Mouse (Mus musculus) CH12.LX (cell line): Measurements from ENCODE around the gene March7. TPM values are rescaled to one million over a fixed set of nuclear protein-coding genes. Genes with fewer than 3 reads are reported as not detected.

ENCODE experiments used
- DNase-seq: peaks from one replicate; pipeline ENCODE4 v3.0.0-alpha.2; 2013; ENCODE audit errors: extremely low read depth
- H3K27ac ChIP-seq: 2 replicates; pipeline ENCODE4 v1.5.1; 2012; ENCODE audit warnings: low read depth, mild to moderate bottlenecking, control low read depth, moderate library complexity; ENCODE audit not compliant: insufficient read depth
- H3K27me3 ChIP-seq: replicated peaks from 2 replicates; pipeline ENCODE3; 2012; ENCODE audit warnings: inconsistent platforms
- H3K36me3 ChIP-seq, 2 experiments: replicated peaks in 1 of 2; 2 replicates each; pipeline versions ENCODE3 to v1.6.1; 2012; ENCODE audit warnings: inconsistent platforms in 1 of 2, low read length in 1 of 2, mild to moderate bottlenecking in 1 of 2, mixed read lengths in 1 of 2, moderate library complexity in 1 of 2; ENCODE audit not compliant: control insufficient read depth in 1 of 2, insufficient read depth in 1 of 2
- H3K4me1 ChIP-seq, 2 experiments: 2 replicates each; pipeline ENCODE4 v1.6.1; 2012; ENCODE audit warnings: inconsistent platforms in 1 of 2, moderate library complexity in 1 of 2; ENCODE audit not compliant: insufficient read depth in 2 of 2, control insufficient read depth in 1 of 2
- H3K4me2 ChIP-seq: 2 replicates; pipeline ENCODE4 v1.6.1; 2012; ENCODE audit warnings: low read depth, mild to moderate bottlenecking, control low read depth; ENCODE audit not compliant: poor library complexity, insufficient read depth, severe bottlenecking
- H3K4me3 ChIP-seq, 3 experiments: fragments of 150-350 bp in 1 of 3; sonication (generic) in 1 of 3; replicated peaks in 1 of 3; 2 replicates each; pipeline versions ENCODE3 to v1.5.1; 2011 to 2012; ENCODE audit warnings: low read depth in 2 of 3, low read length in 2 of 3, mild to moderate bottlenecking in 2 of 3, moderate library complexity in 2 of 3, control low read depth in 1 of 3, improper control_type of control experiment in 1 of 3, inconsistent platforms in 1 of 3, mixed read lengths in 1 of 3; ENCODE audit not compliant: poor library complexity in 1 of 3
- H3K79me2 ChIP-seq: replicated peaks from 2 replicates; pipeline ENCODE4 v1.6.1; 2012; ENCODE audit warnings: mild to moderate bottlenecking, moderate library complexity; ENCODE audit not compliant: control insufficient read depth, poor library complexity, insufficient read depth, severe bottlenecking; ENCODE audit errors: extremely low read depth
- H3K9ac ChIP-seq: 2 replicates; pipeline ENCODE4 v1.6.1; 2012; ENCODE audit warnings: low read depth, mild to moderate bottlenecking, control low read depth, moderate library complexity; ENCODE audit not compliant: insufficient read depth
- H3K9me3 ChIP-seq: replicated peaks from 2 replicates; pipeline ENCODE3; 2012; ENCODE audit warnings: low read length, inconsistent platforms, mixed read lengths
- CHD1 ChIP-seq: IDR thresholded peaks from 2 replicates; pipeline ENCODE4 v1.6.1; 2012; ENCODE audit warnings: low read depth, low read length, improper control_type of control experiment, inconsistent platforms
- EP300 ChIP-seq: IDR thresholded peaks from 2 replicates; pipeline ENCODE4 v1.6.1; 2011; ENCODE audit warnings: low read length, improper control_type of control experiment
- HCFC1 ChIP-seq: IDR thresholded peaks from 2 replicates; pipeline ENCODE4 v1.6.1; 2012; ENCODE audit warnings: low read depth, mild to moderate bottlenecking, inconsistent platforms, low read length, improper control_type of control experiment
- IRF4 ChIP-seq: IDR thresholded peaks from 2 replicates; pipeline ENCODE4 v1.6.1; 2014; ENCODE audit warnings: low read depth, mild to moderate bottlenecking, inconsistent platforms, low read length, improper control_type of control experiment
- JUN ChIP-seq: IDR thresholded peaks from 2 replicates; pipeline ENCODE4 v1.6.1; 2011; ENCODE audit warnings: low read depth, mild to moderate bottlenecking, low read length, improper control_type of control experiment, moderate library complexity; ENCODE audit not compliant: insufficient read depth
- MAFK ChIP-seq: IDR thresholded peaks from 2 replicates; pipeline ENCODE4 v1.6.1; 2011; ENCODE audit warnings: low read length, improper control_type of control experiment; ENCODE audit not compliant: insufficient replicate concordance
- MAX ChIP-seq: IDR thresholded peaks from 2 replicates; pipeline ENCODE4 v1.6.1; 2011; ENCODE audit warnings: low read length, improper control_type of control experiment
- MAZ ChIP-seq: IDR thresholded peaks from 2 replicates; pipeline ENCODE4 v1.6.1; 2012; ENCODE audit warnings: low read depth, mild to moderate bottlenecking, inconsistent platforms, low read length, improper control_type of control experiment, moderate library complexity
- NRF1 ChIP-seq: IDR thresholded peaks from 2 replicates; pipeline ENCODE4 v1.6.1; 2014; ENCODE audit warnings: low read depth, mild to moderate bottlenecking, inconsistent platforms, low read length, improper control_type of control experiment, moderate library complexity
- PAX5 ChIP-seq: IDR thresholded peaks from 2 replicates; pipeline ENCODE4 v1.6.1; 2012; ENCODE audit warnings: low read length, inconsistent platforms, mixed read lengths
- POLR2A ChIP-seq: IDR thresholded peaks from 2 replicates; pipeline ENCODE4 v1.6.1; 2011; ENCODE audit warnings: low read depth, mild to moderate bottlenecking, improper control_type of control experiment, low read length
- SMC3 ChIP-seq: IDR thresholded peaks from 2 replicates; pipeline ENCODE4 v1.6.1; 2011; ENCODE audit warnings: low read depth, low read length, improper control_type of control experiment
- TBP ChIP-seq: conservative IDR thresholded peaks from 2 replicates; pipeline ENCODE4 v1.6.1; 2011; ENCODE audit warnings: low read depth, low read length, improper control_type of control experiment
- TCF12 ChIP-seq: IDR thresholded peaks from 2 replicates; pipeline ENCODE4 v1.6.1; 2014; ENCODE audit warnings: low read depth, mild to moderate bottlenecking, inconsistent platforms, low read length, improper control_type of control experiment
- UBTF ChIP-seq: IDR thresholded peaks from 2 replicates; pipeline ENCODE4 v1.6.1; 2012; ENCODE audit warnings: low read depth, mild to moderate bottlenecking, inconsistent platforms, low read length, improper control_type of control experiment, moderate library complexity
- USF2 ChIP-seq: conservative IDR thresholded peaks from 2 replicates; pipeline ENCODE4 v1.6.1; 2011; ENCODE audit warnings: low read depth, low read length, improper control_type of control experiment
- ZKSCAN1 ChIP-seq: IDR thresholded peaks from 2 replicates; pipeline ENCODE4 v1.6.1; 2012; ENCODE audit warnings: low read depth, inconsistent platforms, low read length, improper control_type of control experiment, borderline replicate concordance
- ZNF384 ChIP-seq: IDR thresholded peaks from 2 replicates; pipeline ENCODE4 v1.6.1; 2012; ENCODE audit warnings: low read depth, low read length, improper control_type of control experiment, inconsistent platforms
- dilution Hi-C: fragments of 300-500 bp; cut with MboI; formaldehyde crosslinking; loops from 2 replicates; pipeline ENCODE4 v1.14.3; 2020; ENCODE audit warnings: low sequenced_read_pairs; ENCODE audit not compliant: extremely low pct_unique_long_range_greater_than_20kb, extremely low pct_ligation_motif_present
- in situ Hi-C: fragments of 300-500 bp; cut with MboI; formaldehyde crosslinking; loops from 3 replicates; pipeline ENCODE4 v1.14.3; 2019; ENCODE audit warnings: low sequenced_read_pairs, low pct_ligation_motif_present, low pct_unique_long_range_greater_than_20kb, mixed read lengths
- polyA plus RNA-seq: library from polyadenylated mRNA; unstranded; fragments of >175 nt; gene quantifications from 2 replicates; pipeline ENCODE4 v1.2.1, GENCODE M21; 2012; ENCODE audit warnings: low read depth; ENCODE audit not compliant: insufficient read length
- total RNA-seq, 2 experiments: library from RNA; depleted of rRNA; stranded (reverse); fragments of 300-350 nt in 1 of 2; fragments of >200 nt in 1 of 2; gene quantifications; 2 replicates each; pipeline ENCODE4 v1.2.3; 2012 to 2014

March7 gene
- total and polyA plus RNA-seq, 3 experiments, result 44.5 to 121 (median 53.7) TPM

DNA sequence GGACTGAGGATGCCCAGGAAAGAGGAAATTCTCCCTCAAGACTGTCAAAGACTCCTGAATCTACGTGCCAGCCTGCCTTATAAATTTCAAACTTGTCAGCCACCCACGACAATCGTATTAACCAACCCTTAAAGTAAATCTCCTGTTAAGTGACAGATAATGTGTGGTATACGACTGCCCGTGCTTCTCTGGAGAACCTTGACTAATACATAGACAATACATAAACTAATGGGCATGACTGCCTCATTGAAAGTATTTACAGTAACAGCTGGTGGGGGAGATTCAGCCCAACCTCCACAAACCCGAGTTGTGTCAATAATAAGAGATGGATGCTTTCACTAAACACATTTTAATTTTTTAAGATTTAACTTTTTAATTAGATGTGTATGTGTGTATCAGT, 3.9 kb upstream of the March7 start:
- in situ Hi-C loops, result no loop called here
- peaks cover 3 to 16% of the 10 kb centered on the region in 2 experiments for H3K36me3 ChIP-seq
- dilution Hi-C loops, result no loop called here
- H3K4me2 ChIP-seq, result no peak overlapping the region
- H3K9ac ChIP-seq, result no peak overlapping the region
- TF ChIP-seq UBTF, result no peak
- TF ChIP-seq MAZ, result no peak
- TF ChIP-seq CHD1, result no peak
- no peak for TF ChIP-seq PAX5
- TF ChIP-seq TBP, result no peak
- no peak for TF ChIP-seq EP300
- no peak for TF ChIP-seq NRF1
- TF ChIP-seq ZNF384, result no peak
- TF ChIP-seq MAX, result no peak
- no peak for TF ChIP-seq MAFK
- TF ChIP-seq HCFC1, result no peak
- TF ChIP-seq IRF4, result no peak
- TF ChIP-seq POLR2A, result no peak
- no peak for TF ChIP-seq TCF12
- TF ChIP-seq USF2, result no peak
- TF ChIP-seq SMC3, result no peak
- no peak for TF ChIP-seq JUN
- TF ChIP-seq ZKSCAN1, result no peak
- H3K9me3 ChIP-seq, result no peaks in the 10 kb centered on the region
- H3K79me2 ChIP-seq, result peaks cover 14% of the 10 kb centered on the region
- H3K27me3 ChIP-seq, result no peaks in the 10 kb centered on the region
- DNase-seq, result no peak
- H3K4me1 ChIP-seq, result peaks cover 7 to 25% of the 10 kb centered on the region in 2 experiments
- H3K27ac ChIP-seq, result no peak overlapping the region
- H3K4me3 ChIP-seq, result no peak overlapping the region

DNA sequence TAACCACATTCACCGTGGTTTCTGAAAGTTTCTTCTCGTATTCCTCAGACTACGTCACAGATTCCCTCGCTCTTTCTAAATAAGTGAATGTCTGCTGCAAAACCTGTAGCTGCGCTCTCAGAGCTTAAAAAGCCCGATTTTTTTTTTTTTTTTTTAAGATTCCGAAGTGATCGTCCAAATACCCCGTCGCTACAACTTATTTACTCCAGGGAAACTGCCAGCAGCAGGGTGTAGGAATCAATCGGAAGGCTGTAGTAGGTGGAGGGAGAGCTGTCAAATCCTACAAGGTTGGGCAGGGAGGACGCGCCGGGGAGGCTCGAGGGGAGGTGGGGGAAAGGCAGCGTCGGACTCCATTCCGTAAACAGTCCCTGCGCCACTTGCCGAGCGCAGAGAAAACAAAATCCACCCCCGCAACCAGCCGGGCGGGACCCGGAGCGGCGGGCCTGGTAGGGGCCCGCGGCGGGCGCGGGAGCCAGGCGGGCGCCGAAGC, 520 bp upstream of the March7 start:
- TF ChIP-seq ZNF384, result peak; percentile 69
- TF ChIP-seq CHD1, result no peak; the same call in 1 of the 2 replicates
- H3K4me3 ChIP-seq, result peak overlapping the region; percentile 74 to 94 (median 74)
- H3K27ac ChIP-seq, result peak overlapping the region; percentile 33
- peak overlapping the region; percentile 82; the same call in 1 of the 2 replicates for H3K4me2 ChIP-seq
- in situ Hi-C loops, result no loop called here
- H3K27me3 ChIP-seq, result no peaks in the 10 kb centered on the region
- dilution Hi-C loops, result no loop called here
- no peaks in the 10 kb centered on the region for H3K9me3 ChIP-seq
- H3K36me3 ChIP-seq, result peaks cover 12 to 35% of the 10 kb centered on the region in 2 experiments
- peak overlapping the region; percentile 75 for H3K9ac ChIP-seq
- H3K79me2 ChIP-seq, result peaks cover 44% of the 10 kb centered on the region
- H3K4me1 ChIP-seq, result peaks cover 15 to 44% of the 10 kb centered on the region in 2 experiments
- DNase-seq, result peak; percentile 37
